Mouse (Mus musculus) forebrain, embryonic 13.5 days (tissue): ENCODE results near the gene Ttll4. TPM values are rescaled to one million over a fixed set of nuclear protein-coding genes. Genes with fewer than 3 reads are reported as not detected.

Source experiments
- ATAC-seq: fragments of 200-750 bp; cut with Nextera tagmentation; 2 replicates; pipeline ENCODE4 v1.8.0; 2017
- H3K27ac ChIP-seq: fragments of 300-500 bp; sonication (generic); 2 replicates; pipeline ENCODE4 v1.5.1; 2015; ENCODE audit warnings: inconsistent platforms, mild to moderate bottlenecking, moderate library complexity
- H3K27me3 ChIP-seq: fragments of 300-500 bp; sonication (generic); 2 replicates; pipeline ENCODE4 v1.6.1; 2015; ENCODE audit warnings: mild to moderate bottlenecking, inconsistent platforms
- H3K36me3 ChIP-seq: fragments of 300-500 bp; sonication (generic); 2 replicates; pipeline ENCODE4 v1.6.1; 2015; ENCODE audit warnings: mild to moderate bottlenecking, inconsistent platforms; ENCODE audit not compliant: poor library complexity, severe bottlenecking
- H3K4me1 ChIP-seq: fragments of 300-500 bp; sonication (generic); 2 replicates; pipeline ENCODE4 v1.6.1; 2015; ENCODE audit warnings: inconsistent platforms
- H3K4me2 ChIP-seq: fragments of 300-500 bp; sonication (generic); 2 replicates; pipeline ENCODE4 v1.6.1; 2015; ENCODE audit warnings: inconsistent platforms, mild to moderate bottlenecking, moderate library complexity
- H3K4me3 ChIP-seq: fragments of 300-500 bp; sonication (generic); 2 replicates; pipeline ENCODE4 v1.5.1; 2015; ENCODE audit warnings: mild to moderate bottlenecking, inconsistent platforms
- H3K9ac ChIP-seq: fragments of 300-500 bp; sonication (generic); 2 replicates; pipeline ENCODE4 v1.6.1; 2015; ENCODE audit warnings: mild to moderate bottlenecking, inconsistent platforms
- H3K9me3 ChIP-seq: fragments of 300-500 bp; sonication (generic); replicated peaks from 2 replicates; pipeline ENCODE4 v1.6.1; 2016; ENCODE audit warnings: inconsistent platforms
- WGBS: fragments of 180-500 bp; shearing (Covaris S2); methylation state at CpG from one replicate; pipeline ENCODE4 v1.1.7; 2015; 5-methylcytosine and 5-hydroxymethylcytosine counted together
- polyA plus RNA-seq: library from polyadenylated mRNA; unstranded; fragments of >200 nt; fragmentation: Nextera tagmentation; extraction: Ambion mirVana; gene quantifications from 2 replicates; pipeline ENCODE4 v1.2.1, GENCODE M21; 2015

Gene Ttll4
- polyA plus RNA-seq, 1 experiment from 2014 or later: 16.7 TPM

- H3K36me3 ChIP-seq: no peaks in the 10 kb centered on the region
- H3K4me3 ChIP-seq: no peak overlapping the region
- no peaks in the 10 kb centered on the region for H3K9me3 ChIP-seq
- no peak overlapping the region for H3K9ac ChIP-seq
- 87% methylated on average over 5 of the region's 5 CpGs for WGBS
- no peak overlapping the region for H3K4me2 ChIP-seq
- no peaks in the 10 kb centered on the region for H3K4me1 ChIP-seq
- no peak for ATAC-seq
- no peaks in the 10 kb centered on the region for H3K27me3 ChIP-seq
- H3K27ac ChIP-seq: no peak overlapping the region
Measured at GRCm38 (mm10) chr1:74726674-74727073, 65.1 kb downstream of the Ttll4 start.

GRCm38 (mm10) chr1:74728446-74728845 lies 66.9 kb downstream of the Ttll4 start:
- WGBS: 86% methylated on average over 8 of the region's 8 CpGs
- Histone ChIP-seq H3K27me3 (no peaks in the 10 kb centered on the region), H3K27ac (no peak overlapping the region), H3K36me3 (no peaks in the 10 kb centered on the region), H3K9ac (no peak overlapping the region), H3K4me3 (no peak overlapping the region), H3K9me3 (no peaks in the 10 kb centered on the region), H3K4me1 (no peaks in the 10 kb centered on the region), H3K4me2 (no peak overlapping the region)
- ATAC-seq: no peak

- no peak for ATAC-seq
- Histone ChIP-seq H3K27ac (no peak overlapping the region), H3K9ac (no peak overlapping the region), H3K9me3 (no peaks in the 10 kb centered on the region), H3K4me2 (no peak overlapping the region), H3K4me1 (no peaks in the 10 kb centered on the region), H3K36me3 (no peaks in the 10 kb centered on the region), H3K27me3 (no peaks in the 10 kb centered on the region), H3K4me3 (no peak overlapping the region)
- WGBS: 93% methylated on average over 12 of the region's 12 CpGs
Measured at GRCm38 (mm10) chr1:74736977-74737376, 75.4 kb downstream of the Ttll4 start.

GRCm38 (mm10) chr1:74737500-74737899 lies 76.0 kb downstream of the Ttll4 start:
- Histone ChIP-seq H3K9ac (no peak overlapping the region), H3K4me1 (no peaks in the 10 kb centered on the region), H3K9me3 (no peaks in the 10 kb centered on the region), H3K4me2 (no peak overlapping the region), H3K27me3 (no peaks in the 10 kb centered on the region), H3K27ac (no peak overlapping the region), H3K4me3 (no peak overlapping the region), H3K36me3 (no peaks in the 10 kb centered on the region)
- WGBS: 81% methylated on average over 7 of the region's 7 CpGs
- no peak for ATAC-seq

- no peaks in the 10 kb centered on the region for H3K9me3 ChIP-seq
- H3K27ac ChIP-seq: no peak overlapping the region
- no peak overlapping the region for H3K4me2 ChIP-seq
- H3K4me3 ChIP-seq: no peak overlapping the region
- H3K36me3 ChIP-seq: no peaks in the 10 kb centered on the region
- H3K27me3 ChIP-seq: no peaks in the 10 kb centered on the region
- no peak overlapping the region for H3K9ac ChIP-seq
- no peak for ATAC-seq
- 78% methylated on average over 7 of the region's 7 CpGs for WGBS
- no peaks in the 10 kb centered on the region for H3K4me1 ChIP-seq
Measured at GRCm38 (mm10) chr1:74740846-74741245, 79.3 kb downstream of the Ttll4 start.

GRCm38 (mm10) chr1:74747335-74747734 lies 85.8 kb downstream of the Ttll4 start:
- H3K27me3 ChIP-seq: peaks cover 26% of the 10 kb centered on the region
- no peak overlapping the region for H3K9ac ChIP-seq
- no peaks in the 10 kb centered on the region for H3K9me3 ChIP-seq
- no peak overlapping the region for H3K4me2 ChIP-seq
- no peak overlapping the region for H3K27ac ChIP-seq
- WGBS: 75% methylated on average over 5 of the region's 5 CpGs
- H3K36me3 ChIP-seq: no peaks in the 10 kb centered on the region
- H3K4me3 ChIP-seq: no peak overlapping the region
- H3K4me1 ChIP-seq: peaks cover 5% of the 10 kb centered on the region; the same call in 1 of the 2 replicates
- ATAC-seq: no peak

GRCm38 (mm10) chr1:74748643-74749271 lies 87.2 kb downstream of the Ttll4 start, which contains the start of gene Prkag3:
Gene Prkag3 (minus strand): TSS chr1:74749221.
- H3K9me3 ChIP-seq: no peaks in the 10 kb centered on the region
- peak within 1 kb of the TSS; percentile 25 for H3K4me3 ChIP-seq
- H3K36me3 ChIP-seq: no peaks in the 10 kb centered on the region
- peaks cover 5% of the 10 kb centered on the region; the same call in 1 of the 2 replicates for H3K4me1 ChIP-seq
- ATAC-seq: no peak
- H3K4me2 ChIP-seq: peak within 1 kb of the TSS; percentile 53
- 0 out of 2 replicates have a peak within 1 kb of the TSS, but pooled peaks have one; percentile 34 for H3K9ac ChIP-seq
- H3K27ac ChIP-seq: no peak within 1 kb of the TSS
- H3K27me3 ChIP-seq: peaks cover 26% of the 10 kb centered on the region
- 12% methylated on average over 30 of the region's 30 CpGs for WGBS

- H3K27ac ChIP-seq: no peak overlapping the region
- WGBS: 72% methylated on average over 7 of the region's 7 CpGs
- ATAC-seq: no peak
- no peaks in the 10 kb centered on the region for H3K36me3 ChIP-seq
- H3K4me2 ChIP-seq: no peak overlapping the region
- no peak overlapping the region for H3K9ac ChIP-seq
- H3K27me3 ChIP-seq: peaks cover 26% of the 10 kb centered on the region
- H3K9me3 ChIP-seq: no peaks in the 10 kb centered on the region
- peaks cover 5% of the 10 kb centered on the region; the same call in 1 of the 2 replicates for H3K4me1 ChIP-seq
- no peak overlapping the region for H3K4me3 ChIP-seq
Measured at GRCm38 (mm10) chr1:74749301-74749700, 87.8 kb downstream of the Ttll4 start.

- peaks cover 5% of the 10 kb centered on the region; the same call in 1 of the 2 replicates for H3K4me1 ChIP-seq
- H3K9ac ChIP-seq: no peak overlapping the region
- WGBS: 72% methylated on average over 4 of the region's 4 CpGs
- H3K36me3 ChIP-seq: no peaks in the 10 kb centered on the region
- H3K27me3 ChIP-seq: peaks cover 29% of the 10 kb centered on the region
- no peak for ATAC-seq
- no peak overlapping the region for H3K4me2 ChIP-seq
- H3K27ac ChIP-seq: no peak overlapping the region
- no peaks in the 10 kb centered on the region for H3K9me3 ChIP-seq
- H3K4me3 ChIP-seq: no peak overlapping the region
Measured at GRCm38 (mm10) chr1:74750683-74751082, 89.1 kb downstream of the Ttll4 start.

GRCm38 (mm10) chr1:74752150-74752549 lies 90.6 kb downstream of the Ttll4 start:
- no peaks in the 10 kb centered on the region for H3K9me3 ChIP-seq
- H3K4me1 ChIP-seq: peaks cover 5% of the 10 kb centered on the region; the same call in 1 of the 2 replicates
- peaks cover 26% of the 10 kb centered on the region for H3K27me3 ChIP-seq
- H3K4me3 ChIP-seq: no peak overlapping the region
- 85% methylated on average over 8 of the region's 8 CpGs for WGBS
- no peak for ATAC-seq
- H3K9ac ChIP-seq: no peak overlapping the region
- H3K4me2 ChIP-seq: no peak overlapping the region
- no peak overlapping the region for H3K27ac ChIP-seq
- no peaks in the 10 kb centered on the region for H3K36me3 ChIP-seq

GRCm38 (mm10) chr1:74752833-74753232 lies 91.3 kb downstream of the Ttll4 start:
- Histone ChIP-seq H3K4me3 (no peak overlapping the region), H3K27me3 (peaks cover 19% of the 10 kb centered on the region), H3K36me3 (no peaks in the 10 kb centered on the region), H3K27ac (no peak overlapping the region), H3K4me1 (peaks cover 5% of the 10 kb centered on the region; the same call in 1 of the 2 replicates), H3K4me2 (no peak overlapping the region), H3K9ac (no peak overlapping the region), H3K9me3 (no peaks in the 10 kb centered on the region)
- over 99% methylated on average over 3 of the region's 3 CpGs for WGBS
- ATAC-seq: no peak
